Mouse (Mus musculus) kidney, adult 2 months (tissue): ENCODE measurements around the gene Gpr62. TPM values are rescaled to one million over a fixed set of nuclear protein-coding genes. Genes with fewer than 3 reads are reported as not detected.

Experiments
- DNase-seq: peaks from one replicate; pipeline ENCODE4 v3.0.0; 2021
- H3K27ac ChIP-seq: fragments of 200-500 bp; 2 replicates; pipeline ENCODE4 v1.5.1; 2012; ENCODE audit warnings: low read depth, low read length, control low read depth, inconsistent platforms; ENCODE audit not compliant: insufficient read depth
- H3K27me3 ChIP-seq: fragments of 200-500 bp; replicated peaks from 2 replicates; pipeline ENCODE4 v1.6.1; 2012; ENCODE audit warnings: mild to moderate bottlenecking, moderate library complexity, low read length, inconsistent platforms; ENCODE audit not compliant: control insufficient read depth, insufficient read depth
- H3K36me3 ChIP-seq: fragments of 200-500 bp; 2 replicates; pipeline ENCODE4 v1.6.1; 2012; ENCODE audit warnings: mild to moderate bottlenecking, moderate library complexity, low read length, inconsistent platforms; ENCODE audit not compliant: control insufficient read depth, insufficient read depth
- H3K4me1 ChIP-seq: fragments of 200-500 bp; 2 replicates; pipeline ENCODE4 v1.6.1; 2011; ENCODE audit warnings: low read length; ENCODE audit not compliant: control insufficient read depth, insufficient read depth
- H3K4me3 ChIP-seq: fragments of 200-500 bp; 2 replicates; pipeline ENCODE4 v1.5.1; 2011; ENCODE audit warnings: mild to moderate bottlenecking, low read depth, low read length, control low read depth; ENCODE audit not compliant: insufficient read depth
- CTCF ChIP-seq: fragments of 200-500 bp; conservative IDR thresholded peaks from 2 replicates; pipeline ENCODE4 v1.5.1; 2011; ENCODE audit warnings: low read depth, mild to moderate bottlenecking, control low read depth, low read length, moderate library complexity, mixed read lengths; ENCODE audit not compliant: insufficient read depth, insufficient read length
- POLR2A ChIP-seq: fragments of 200-500 bp; IDR thresholded peaks from one replicate; pipeline ENCODE4 v1.6.1; 2011; ENCODE audit warnings: low read depth, low read length, control low read depth
- WGBS: fragments of 180-500 bp; shearing (Covaris S2); methylation state at CpG from one replicate; pipeline ENCODE4 v1.1.7; 2018; 5-methylcytosine and 5-hydroxymethylcytosine counted together
- polyA plus RNA-seq: library from polyadenylated mRNA; depleted of rRNA; stranded (reverse); fragments of >200 nt; gene quantifications from 2 replicates; pipeline ENCODE4 v1.2.3, GENCODE M21; 2012

Gene Gpr62
- polyA plus RNA-seq, 1 experiment: not detected

DNA sequence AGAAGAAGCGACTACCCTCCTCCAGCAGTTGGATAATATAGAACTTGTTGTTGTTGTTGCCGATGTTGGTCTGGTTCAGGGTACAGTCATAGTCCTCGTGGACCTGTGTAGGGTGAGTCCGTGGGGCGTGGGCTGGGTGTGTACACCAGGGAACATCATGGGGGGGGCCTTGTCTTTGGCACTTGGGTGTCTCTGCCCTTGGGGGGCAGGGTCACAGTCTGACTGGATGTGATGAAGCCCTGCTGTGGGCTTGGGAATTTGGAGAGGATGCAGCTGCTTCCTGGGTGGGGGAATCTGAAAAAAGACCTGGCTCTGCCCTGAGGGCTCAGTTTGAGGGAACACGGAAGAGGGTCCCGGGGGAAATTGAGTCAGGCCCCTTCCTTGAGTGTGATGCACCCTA is 9.3 kb upstream of the Gpr62 start:
- Histone ChIP-seq H3K27ac (no peak overlapping the region), H3K4me1 (peaks cover 18% of the 10 kb centered on the region), H3K27me3 (no peaks in the 10 kb centered on the region), H3K4me3 (no peak overlapping the region), H3K36me3 (no peaks in the 10 kb centered on the region)
- TF ChIP-seq CTCF: no peak
- no peak for TF ChIP-seq POLR2A
- 69% methylated on average over 7 of the region's 7 CpGs for WGBS
- no peak for DNase-seq

- peaks cover 18% of the 10 kb centered on the region for H3K4me1 ChIP-seq
- no peaks in the 10 kb centered on the region for H3K27me3 ChIP-seq
- TF ChIP-seq CTCF (peak; percentile 79), POLR2A (no peak)
- H3K4me3 ChIP-seq: no peak overlapping the region
- WGBS: 11% methylated on average over 6 of the region's 6 CpGs
- no peak overlapping the region for H3K27ac ChIP-seq
- peak; percentile 76 for DNase-seq
- H3K36me3 ChIP-seq: no peaks in the 10 kb centered on the region
Measured at GRCm38 (mm10) chr9:106474456-106474855, 8.7 kb upstream of the Gpr62 start.

- no peak for DNase-seq
- TF ChIP-seq POLR2A: no peak
- no peak for TF ChIP-seq CTCF
- peaks cover 18% of the 10 kb centered on the region for H3K4me1 ChIP-seq
- WGBS: 37% methylated on average over 5 of the region's 5 CpGs
- H3K4me3 ChIP-seq: no peak overlapping the region
- H3K27ac ChIP-seq: no peak overlapping the region
- no peaks in the 10 kb centered on the region for H3K27me3 ChIP-seq
- no peaks in the 10 kb centered on the region for H3K36me3 ChIP-seq
Measured at GRCm38 (mm10) chr9:106473753-106474105, 8.0 kb upstream of the Gpr62 start.

DNA sequence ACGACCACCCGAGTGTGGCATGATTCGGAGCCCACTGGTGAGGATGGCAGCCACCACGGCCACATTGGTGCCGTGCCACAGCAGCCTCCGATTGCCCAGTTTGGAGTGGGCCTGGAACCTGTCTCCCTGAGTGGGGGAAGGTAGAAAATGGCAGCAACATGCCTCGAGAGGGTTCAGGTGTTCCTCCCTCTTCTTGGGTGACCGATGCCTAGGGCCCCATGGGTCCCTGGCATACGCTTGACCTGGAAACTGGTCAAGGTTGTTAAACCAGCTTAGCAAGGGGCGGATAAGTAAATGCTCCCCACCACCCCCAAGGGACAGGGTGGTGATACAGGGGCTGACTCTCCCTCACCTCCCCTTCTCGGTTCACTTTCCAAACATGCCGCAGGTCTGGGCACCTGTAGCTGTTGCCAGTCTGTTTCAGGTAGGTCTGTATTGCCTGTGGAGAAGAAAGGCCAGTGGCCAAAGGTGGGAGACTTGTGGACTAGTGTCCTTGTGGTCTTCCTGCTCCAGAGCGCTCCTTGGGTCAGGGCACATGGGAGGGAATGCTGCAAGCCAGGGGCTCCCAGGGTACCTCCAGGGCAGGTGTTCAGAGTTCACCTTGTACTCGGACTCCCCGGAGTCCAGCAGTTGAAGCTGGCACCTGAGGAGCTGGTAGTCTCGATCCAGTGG is 7.5 kb upstream of the Gpr62 start:
- TF ChIP-seq CTCF: no peak
- no peak for TF ChIP-seq POLR2A
- no peak overlapping the region for H3K4me3 ChIP-seq
- H3K27ac ChIP-seq: no peak overlapping the region
- DNase-seq: peak; percentile 82
- peaks cover 18% of the 10 kb centered on the region for H3K4me1 ChIP-seq
- no peaks in the 10 kb centered on the region for H3K27me3 ChIP-seq
- WGBS: 69% methylated on average over 16 of the region's 16 CpGs
- H3K36me3 ChIP-seq: no peaks in the 10 kb centered on the region

- Histone ChIP-seq H3K27me3 (no peaks in the 10 kb centered on the region), H3K36me3 (no peaks in the 10 kb centered on the region), H3K27ac (0 out of 2 replicates have a peak overlapping the region, but pooled peaks have one; percentile 12), H3K4me3 (no peak overlapping the region), H3K4me1 (peaks cover 13% of the 10 kb centered on the region)
- TF ChIP-seq CTCF (no peak), POLR2A (no peak)
- 55% methylated on average over 4 of the region's 4 CpGs for WGBS
- DNase-seq: peak; percentile 49
Measured at GRCm38 (mm10) chr9:106472321-106472720, 6.6 kb upstream of the Gpr62 start.

GRCm38 (mm10) chr9:106471892-106472291 is 6.2 kb upstream of the Gpr62 start:
- peak; percentile 81 for DNase-seq
- Histone ChIP-seq H3K27me3 (no peaks in the 10 kb centered on the region), H3K27ac (peak overlapping the region; percentile 13; the same call in 1 of the 2 replicates), H3K4me1 (peaks cover 13% of the 10 kb centered on the region), H3K36me3 (no peaks in the 10 kb centered on the region), H3K4me3 (peak overlapping the region; percentile 2; the same call in 1 of the 2 replicates)
- WGBS: 50% methylated on average over 5 of the region's 5 CpGs
- TF ChIP-seq CTCF (no peak), POLR2A (no peak)

DNA sequence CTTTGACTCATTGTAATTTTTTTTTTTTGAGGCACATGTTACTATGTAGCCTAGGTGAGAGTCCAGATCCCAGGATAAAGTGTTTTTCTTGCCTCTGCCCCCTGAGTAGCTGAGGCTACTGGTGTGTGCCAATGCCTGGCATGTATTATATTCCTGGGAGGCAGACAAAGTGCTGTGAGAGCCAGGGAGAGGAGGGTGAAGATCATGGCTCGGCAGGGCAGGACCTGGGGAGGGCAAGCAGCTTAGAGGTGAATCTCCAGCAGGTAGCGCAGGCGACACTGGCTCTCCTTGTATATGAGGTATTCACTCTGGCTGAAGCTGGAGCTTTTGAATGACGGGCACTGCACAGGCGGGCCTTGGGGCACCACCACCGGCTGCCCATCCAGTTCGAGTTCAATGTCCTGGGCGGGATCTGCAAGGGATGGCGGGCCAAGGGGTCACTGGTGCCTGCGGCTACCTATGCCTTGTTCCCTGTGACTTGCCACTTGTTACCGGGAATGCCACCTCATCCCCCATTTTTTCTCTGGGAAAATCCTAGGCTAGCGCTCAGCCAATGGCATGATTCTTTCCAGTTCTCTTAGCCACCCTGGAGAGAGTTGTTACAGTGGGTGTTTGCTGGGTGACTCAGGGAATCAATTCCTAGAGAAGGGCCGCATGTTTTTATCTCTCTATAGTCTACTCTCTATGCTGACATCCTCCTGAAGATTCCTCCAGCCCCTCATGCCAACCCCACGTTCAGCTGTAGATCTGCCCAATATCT is 5.4 kb upstream of the Gpr62 start:
- H3K27ac ChIP-seq: peak overlapping the region; percentile 13; the same call in 1 of the 2 replicates
- no peaks in the 10 kb centered on the region for H3K36me3 ChIP-seq
- H3K27me3 ChIP-seq: no peaks in the 10 kb centered on the region
- H3K4me3 ChIP-seq: peak overlapping the region; percentile 2; the same call in 1 of the 2 replicates
- peak; percentile 53 for DNase-seq
- peaks cover 13% of the 10 kb centered on the region for H3K4me1 ChIP-seq
- 66% methylated on average over 14 of the region's 14 CpGs for WGBS
- TF ChIP-seq POLR2A (no peak), CTCF (no peak)
